Comparison of ENCODE assay signal across 13 mouse cellular contexts in genomic region chr3:60292940-60293339, GRCm38 (mm10).
"Had no signal": no experiment of that assay in that cellular context is flagged by ENCODE, and none has a peak within 500 bp of the region (broad histone marks: within the 10 kb centered on the region; RNA-seq: fewer than 3 reads in every experiment).

No protein-coding gene starts in this region.

- H3K4me3 ChIP-seq: lung, embryonic 15.5 days; megakaryocyte, embryonic 14.5 days; midbrain, embryonic 13.5 days; midbrain, embryonic 15.5 days; neural tube, embryonic 12.5 days; stomach, embryonic 15.5 days had no signal

- DNase-seq: lung, adult 2 months; lung, postnatal 14 days; lung, postnatal 36 days; right cerebral cortex, postnatal 14 days; thymus, adult 2 months; thymus, postnatal 25 days; thymus, postnatal 4 days had no signal

- H3K36me3 ChIP-seq: lung, embryonic 15.5 days; midbrain, embryonic 13.5 days; midbrain, embryonic 15.5 days; neural tube, embryonic 12.5 days; stomach, embryonic 15.5 days had no signal

- H3K27me3 ChIP-seq: lung, embryonic 15.5 days; megakaryocyte, embryonic 14.5 days; midbrain, embryonic 13.5 days; midbrain, embryonic 15.5 days; neural tube, embryonic 12.5 days; stomach, embryonic 15.5 days had no signal
